Mouse (Mus musculus) heart, embryonic 12.5 days (tissue): ENCODE results near the gene Smoc2. TPM values are rescaled to one million over a fixed set of nuclear protein-coding genes. Genes with fewer than 3 reads are reported as not detected.

Experiments used
- ATAC-seq: fragments of 200-750 bp; cut with Nextera tagmentation; 2 replicates; pipeline ENCODE4 v1.8.0; 2017; ENCODE audit warnings: moderate TSS enrichment, moderate library complexity; ENCODE audit not compliant: insufficient number of reproducible peaks, low FRiP score
- H3K27ac ChIP-seq: fragments of 300-500 bp; sonication (generic); 2 replicates; pipeline ENCODE4 v1.5.1; 2016; ENCODE audit warnings: mild to moderate bottlenecking, moderate library complexity; ENCODE audit not compliant: poor library complexity, severe bottlenecking
- H3K27me3 ChIP-seq: fragments of 300-500 bp; sonication (generic); replicated peaks from 2 replicates; pipeline ENCODE4 v1.6.1; 2016; ENCODE audit warnings: mild to moderate bottlenecking, moderate library complexity
- H3K36me3 ChIP-seq: fragments of 300-500 bp; sonication (generic); 2 replicates; pipeline ENCODE4 v1.6.1; 2016; ENCODE audit warnings: mild to moderate bottlenecking, moderate library complexity
- H3K4me1 ChIP-seq: fragments of 300-500 bp; sonication (generic); replicated peaks from 2 replicates; pipeline ENCODE4 v1.6.1; 2016; ENCODE audit warnings: mild to moderate bottlenecking
- H3K4me2 ChIP-seq: fragments of 300-500 bp; sonication (generic); 2 replicates; pipeline ENCODE4 v1.6.1; 2016; ENCODE audit warnings: mild to moderate bottlenecking, moderate library complexity
- H3K4me3 ChIP-seq: fragments of 300-500 bp; sonication (generic); 2 replicates; pipeline ENCODE4 v1.5.1; 2016; ENCODE audit warnings: mild to moderate bottlenecking
- H3K9ac ChIP-seq: fragments of 300-500 bp; sonication (generic); 2 replicates; pipeline ENCODE4 v1.6.1; 2016; ENCODE audit warnings: mild to moderate bottlenecking, moderate library complexity
- H3K9me3 ChIP-seq: fragments of 300-500 bp; sonication (generic); replicated peaks from 2 replicates; pipeline ENCODE4 v1.6.1; 2016; ENCODE audit warnings: mild to moderate bottlenecking, moderate library complexity
- WGBS: fragments of 180-500 bp; shearing (Covaris S2); methylation state at CpG from one replicate; pipeline ENCODE4 v1.1.7; 2016; 5-methylcytosine and 5-hydroxymethylcytosine counted together
- polyA plus RNA-seq: library from polyadenylated mRNA; unstranded; fragments of >200 nt; fragmentation: Nextera tagmentation; extraction: Ambion mirVana; gene quantifications from 2 replicates; pipeline ENCODE4 v1.2.1, GENCODE M21; 2016

Gene Smoc2
- polyA plus RNA-seq, 1 experiment from 2014 or later = 30.7 TPM

DNA sequence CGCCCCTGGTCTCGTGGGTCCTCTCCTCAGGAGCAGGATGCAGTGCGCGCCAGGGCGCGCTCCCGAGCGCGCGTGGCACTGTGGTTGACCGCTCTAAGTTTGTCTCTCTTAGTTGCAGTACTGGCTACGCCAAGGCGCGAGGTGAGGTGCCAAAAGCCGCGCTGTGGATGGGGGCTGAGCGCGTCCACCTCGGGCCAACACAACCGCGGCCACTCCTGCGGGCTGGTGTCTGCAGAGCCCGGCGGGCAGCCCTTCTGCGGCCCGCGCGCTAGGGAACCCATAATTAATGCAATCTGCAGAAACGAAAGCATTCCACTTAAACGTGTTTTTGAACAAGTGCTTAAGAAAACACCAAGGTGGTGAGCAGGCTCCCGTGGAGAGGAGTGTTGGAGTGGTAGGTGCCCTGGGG, 1.1 kb downstream of the Smoc2 start:
- no peak for ATAC-seq
- H3K27ac ChIP-seq = no peak overlapping the region

DNA sequence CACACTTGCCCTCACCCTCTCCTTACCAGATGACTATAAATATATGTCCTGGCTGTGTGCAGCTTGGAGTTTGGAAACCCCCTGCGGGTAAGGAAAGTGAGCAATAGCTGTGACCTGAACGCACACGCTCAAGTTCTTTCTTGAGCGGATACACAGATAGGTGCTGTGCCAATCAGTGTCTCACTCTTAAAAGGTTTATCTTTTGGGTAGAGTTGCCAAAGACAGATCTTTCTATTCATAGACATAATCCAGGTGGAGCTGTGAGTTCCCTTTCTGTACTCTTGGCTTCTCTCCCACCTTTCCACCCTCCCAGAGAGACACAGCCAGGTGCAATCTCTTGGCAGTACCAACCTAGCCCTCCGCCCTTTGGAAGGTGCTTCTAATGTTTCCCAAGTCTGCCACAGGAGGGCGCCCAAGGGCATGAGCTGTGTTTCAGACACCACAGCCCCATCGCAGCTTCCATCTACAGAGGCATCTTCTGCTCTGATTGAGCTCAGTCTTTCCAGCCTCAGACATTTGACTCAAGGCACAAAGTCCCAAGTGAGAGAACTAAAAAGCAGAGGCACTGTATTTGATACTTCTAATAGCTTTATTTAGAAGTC, 8.8 kb downstream of the Smoc2 start:
- no peak overlapping the region for H3K4me3 ChIP-seq
- no peak overlapping the region for H3K9ac ChIP-seq
- no peak overlapping the region for H3K27ac ChIP-seq
- H3K9me3 ChIP-seq = no peaks in the 10 kb centered on the region
- H3K36me3 ChIP-seq = no peaks in the 10 kb centered on the region
- no peaks in the 10 kb centered on the region for H3K4me1 ChIP-seq
- no peak overlapping the region for H3K4me2 ChIP-seq
- peaks cover 85% of the 10 kb centered on the region for H3K27me3 ChIP-seq
- no peak for ATAC-seq
- 39% methylated on average over 7 of the region's 7 CpGs for WGBS

More for the DNA sequence above, 1.1 kb downstream of the Smoc2 start:
- under 1% methylated on average over 31 of the region's 31 CpGs for WGBS
- no peaks in the 10 kb centered on the region for H3K9me3 ChIP-seq
- peak overlapping the region; percentile 52 for H3K4me3 ChIP-seq
- peaks cover 9% of the 10 kb centered on the region for H3K4me1 ChIP-seq
- H3K27me3 ChIP-seq = peaks cover 96% of the 10 kb centered on the region
- H3K4me2 ChIP-seq = peak overlapping the region; percentile 84
- H3K36me3 ChIP-seq = no peaks in the 10 kb centered on the region
- H3K9ac ChIP-seq = 0 out of 2 replicates have a peak overlapping the region, but pooled peaks have one; percentile 33

DNA sequence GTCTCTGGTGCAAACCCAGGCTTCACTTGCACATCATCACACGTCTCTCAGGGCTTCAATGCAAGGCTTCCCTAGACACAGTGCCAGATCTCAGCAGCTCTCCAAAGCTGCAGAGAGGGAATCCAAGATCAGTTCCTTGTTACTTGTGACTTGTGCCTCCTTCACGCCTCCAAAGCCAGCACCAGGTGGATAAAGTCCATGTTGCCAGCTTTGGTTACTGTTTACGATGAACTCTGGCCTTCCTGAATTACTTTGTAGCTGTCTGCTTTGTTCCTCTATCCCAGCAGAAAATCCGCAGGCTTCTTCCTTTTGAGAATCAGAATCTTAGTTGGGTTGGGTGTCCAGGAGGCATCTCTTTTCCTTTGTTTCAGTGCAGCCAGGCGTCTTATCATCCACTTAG, 14.3 kb downstream of the Smoc2 start:
- Histone ChIP-seq H3K4me1 (no peaks in the 10 kb centered on the region), H3K4me2 (no peak overlapping the region), H3K9me3 (no peaks in the 10 kb centered on the region), H3K4me3 (no peak overlapping the region), H3K9ac (no peak overlapping the region), H3K27ac (no peak overlapping the region), H3K36me3 (no peaks in the 10 kb centered on the region), H3K27me3 (peaks cover 70% of the 10 kb centered on the region)
- WGBS = 66% methylated on average over 5 of the region's 5 CpGs
- no peak for ATAC-seq

DNA sequence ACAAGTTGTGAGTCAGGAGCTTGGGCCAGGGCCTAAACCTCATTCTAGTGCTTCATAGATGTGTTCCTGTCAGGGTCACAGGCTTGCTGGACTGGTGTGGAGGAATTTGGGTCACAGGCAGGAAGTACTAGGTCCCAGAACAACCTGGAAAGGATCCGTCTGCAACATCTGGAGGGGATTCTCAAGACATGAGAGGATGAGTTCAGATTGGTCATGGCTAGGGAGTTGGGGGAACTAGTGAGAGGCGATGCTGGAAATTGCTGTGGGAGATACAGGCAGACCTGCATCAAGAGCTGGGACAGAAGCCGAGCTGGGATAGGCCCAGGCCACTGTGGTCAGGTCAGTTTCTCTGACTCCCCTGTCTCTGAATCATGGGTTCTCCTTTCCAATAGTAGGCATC, 15.8 kb downstream of the Smoc2 start:
- ATAC-seq = no peak
- WGBS = 70% methylated on average over 3 of the region's 3 CpGs
- Histone ChIP-seq H3K4me1 (no peaks in the 10 kb centered on the region), H3K9me3 (no peaks in the 10 kb centered on the region), H3K4me2 (no peak overlapping the region), H3K4me3 (no peak overlapping the region), H3K27ac (no peak overlapping the region), H3K9ac (no peak overlapping the region), H3K36me3 (no peaks in the 10 kb centered on the region), H3K27me3 (peaks cover 63% of the 10 kb centered on the region)

DNA sequence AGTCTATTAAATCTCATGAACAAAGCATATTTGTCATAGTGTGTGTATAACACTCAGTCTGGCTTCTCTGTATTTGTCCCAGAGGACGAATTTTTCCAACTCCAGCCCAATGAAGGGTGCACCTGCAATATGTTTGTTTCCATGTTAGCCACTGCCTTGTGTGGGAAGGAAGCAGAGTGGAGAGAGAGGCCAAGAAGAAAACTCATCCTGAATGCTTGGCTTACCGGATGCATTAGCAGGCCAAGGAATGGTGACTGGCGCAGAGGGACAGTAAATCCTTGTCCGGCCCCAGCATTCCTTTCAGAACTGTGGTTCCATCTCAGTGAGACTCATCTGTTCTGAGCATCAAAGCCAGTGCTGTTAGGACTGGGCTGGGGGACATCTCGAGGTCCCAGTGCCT, 21.1 kb downstream of the Smoc2 start:
- no peaks in the 10 kb centered on the region for H3K36me3 ChIP-seq
- ATAC-seq = no peak
- no peak overlapping the region for H3K27ac ChIP-seq
- peaks cover 11% of the 10 kb centered on the region for H3K9me3 ChIP-seq
- no peaks in the 10 kb centered on the region for H3K4me1 ChIP-seq
- H3K4me2 ChIP-seq = no peak overlapping the region
- H3K9ac ChIP-seq = no peak overlapping the region
- peaks cover 46% of the 10 kb centered on the region for H3K27me3 ChIP-seq
- no peak overlapping the region for H3K4me3 ChIP-seq
- WGBS = 70% methylated on average over 5 of the region's 5 CpGs

DNA sequence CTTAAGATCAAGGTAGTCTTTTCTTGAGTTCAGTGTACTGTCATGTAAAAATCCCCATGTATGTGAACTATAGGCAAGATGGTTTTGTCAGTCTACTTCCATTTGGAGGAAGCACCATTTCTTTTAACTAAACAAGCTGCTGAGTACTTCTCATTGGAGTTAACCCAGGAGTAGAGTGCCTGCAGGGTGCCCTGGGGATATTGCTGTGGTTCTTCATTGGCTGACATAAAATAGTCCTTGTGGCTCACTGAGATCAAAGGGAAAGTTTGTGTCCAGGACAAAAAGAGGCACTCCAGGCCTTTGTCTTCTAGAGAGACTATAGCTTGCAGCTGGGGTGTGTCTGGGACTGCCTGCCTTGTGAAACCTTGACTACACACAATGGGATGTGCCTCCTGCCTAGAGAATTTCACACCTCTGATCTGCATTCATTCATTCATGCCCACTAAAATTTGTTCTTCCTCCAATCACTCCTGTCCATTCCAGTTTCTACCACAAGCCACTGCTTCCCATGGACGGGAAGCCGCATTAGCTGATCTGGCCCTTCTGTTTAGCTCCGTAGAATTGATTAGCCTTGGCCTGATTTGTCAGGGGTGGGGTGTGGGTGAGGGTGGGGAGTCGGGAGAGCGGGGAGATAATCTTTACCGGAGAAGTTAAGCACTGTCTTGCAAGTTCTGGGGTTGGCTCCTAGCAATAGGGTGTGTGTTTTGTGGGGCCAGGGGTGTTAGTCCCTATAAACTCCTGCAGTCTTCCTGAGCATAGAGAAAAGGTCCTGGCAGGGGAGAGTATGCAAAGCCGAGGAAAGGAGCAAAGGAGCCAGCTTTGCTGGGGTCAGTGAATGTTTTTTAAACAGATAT, 22.4 kb downstream of the Smoc2 start:
- H3K27ac ChIP-seq = no peak overlapping the region
- H3K9ac ChIP-seq = no peak overlapping the region
- H3K4me3 ChIP-seq = no peak overlapping the region
- H3K4me1 ChIP-seq = no peaks in the 10 kb centered on the region
- WGBS = 39% methylated on average over 7 of the region's 7 CpGs
- H3K36me3 ChIP-seq = no peaks in the 10 kb centered on the region
- peaks cover 44% of the 10 kb centered on the region for H3K27me3 ChIP-seq
- no peak overlapping the region for H3K4me2 ChIP-seq
- peaks cover 11% of the 10 kb centered on the region for H3K9me3 ChIP-seq
- ATAC-seq = no peak

DNA sequence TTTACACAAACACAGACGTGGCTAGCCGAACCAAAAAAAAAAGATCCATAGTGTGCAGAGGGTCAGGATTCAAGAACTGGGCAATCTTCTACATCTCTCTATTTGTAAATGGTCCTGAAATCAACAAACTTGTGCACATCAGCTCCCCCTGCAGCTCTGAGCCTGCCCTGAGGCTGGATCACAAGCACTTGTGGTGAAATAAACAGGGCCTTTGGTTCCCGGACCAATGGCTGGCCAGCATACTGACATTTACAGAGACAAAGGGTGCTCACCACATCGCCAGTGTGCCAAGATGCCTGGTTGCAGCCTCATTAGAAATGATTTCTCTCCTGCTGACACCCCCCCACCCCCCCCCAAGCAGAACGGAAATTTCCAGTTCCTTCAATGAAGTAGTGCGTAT, 23.1 kb downstream of the Smoc2 start:
- peaks cover 47% of the 10 kb centered on the region for H3K27me3 ChIP-seq
- no peak overlapping the region for H3K9ac ChIP-seq
- 54% methylated on average over 6 of the region's 6 CpGs for WGBS
- no peaks in the 10 kb centered on the region for H3K4me1 ChIP-seq
- no peak overlapping the region for H3K4me3 ChIP-seq
- no peak for ATAC-seq
- no peak overlapping the region for H3K27ac ChIP-seq
- peaks cover 11% of the 10 kb centered on the region for H3K9me3 ChIP-seq
- no peaks in the 10 kb centered on the region for H3K36me3 ChIP-seq
- H3K4me2 ChIP-seq = no peak overlapping the region

DNA sequence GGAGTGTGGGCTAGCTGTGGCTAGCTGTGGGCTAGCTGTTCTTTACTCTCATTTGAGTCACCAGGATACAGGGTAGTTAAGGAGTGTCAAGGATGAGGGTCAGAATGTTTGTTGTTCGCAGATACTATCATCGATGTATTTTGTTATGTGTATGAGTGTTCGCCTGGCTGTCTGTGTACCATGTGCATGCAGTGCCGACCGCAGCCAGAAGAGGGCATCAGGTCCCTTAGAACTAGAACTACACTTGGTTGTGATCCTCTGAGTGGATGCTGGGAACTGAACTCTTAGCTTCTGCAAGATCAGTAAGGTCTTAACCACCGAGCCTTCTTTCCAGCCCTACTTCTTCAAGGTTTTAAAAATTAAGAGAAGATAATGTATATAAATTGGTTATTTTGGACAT, 24.4 kb downstream of the Smoc2 start:
- H3K27ac ChIP-seq = no peak overlapping the region
- H3K4me3 ChIP-seq = no peak overlapping the region
- peaks cover 45% of the 10 kb centered on the region for H3K27me3 ChIP-seq
- H3K36me3 ChIP-seq = no peaks in the 10 kb centered on the region
- WGBS = 88% methylated on average over 6 of the region's 6 CpGs
- H3K4me1 ChIP-seq = no peaks in the 10 kb centered on the region
- H3K9ac ChIP-seq = no peak overlapping the region
- no peak for ATAC-seq
- H3K4me2 ChIP-seq = no peak overlapping the region
- peaks cover 11% of the 10 kb centered on the region for H3K9me3 ChIP-seq

DNA sequence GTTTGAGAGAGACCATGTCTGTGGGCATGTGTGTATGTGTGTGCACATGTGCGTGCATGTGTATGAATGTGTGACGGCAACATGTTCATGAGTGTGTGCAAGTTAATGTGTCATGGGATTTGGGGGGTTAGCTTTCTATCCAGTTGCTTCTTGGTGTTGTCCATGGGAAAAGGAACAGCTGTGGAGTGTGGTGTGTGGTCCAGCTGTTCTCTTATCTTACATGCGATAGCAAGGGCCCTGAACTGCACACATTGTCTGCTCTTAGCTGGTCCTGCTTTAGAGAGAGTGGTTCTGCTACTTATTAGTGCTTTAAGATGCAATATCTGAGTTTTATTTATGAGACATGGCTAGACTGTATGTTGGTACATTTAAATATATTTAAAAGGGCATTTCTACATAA, 30.6 kb downstream of the Smoc2 start:
- 0 out of 2 replicates have a peak, but pooled peaks cover 2% of the 10 kb centered on the region for H3K4me1 ChIP-seq
- H3K27me3 ChIP-seq = peaks cover 55% of the 10 kb centered on the region
- no peak overlapping the region for H3K27ac ChIP-seq
- no peak overlapping the region for H3K4me3 ChIP-seq
- H3K9ac ChIP-seq = no peak overlapping the region
- H3K36me3 ChIP-seq = no peaks in the 10 kb centered on the region
- ATAC-seq = no peak
- WGBS = 68% methylated on average over 3 of the region's 3 CpGs
- no peaks in the 10 kb centered on the region for H3K9me3 ChIP-seq
- no peak overlapping the region for H3K4me2 ChIP-seq

DNA sequence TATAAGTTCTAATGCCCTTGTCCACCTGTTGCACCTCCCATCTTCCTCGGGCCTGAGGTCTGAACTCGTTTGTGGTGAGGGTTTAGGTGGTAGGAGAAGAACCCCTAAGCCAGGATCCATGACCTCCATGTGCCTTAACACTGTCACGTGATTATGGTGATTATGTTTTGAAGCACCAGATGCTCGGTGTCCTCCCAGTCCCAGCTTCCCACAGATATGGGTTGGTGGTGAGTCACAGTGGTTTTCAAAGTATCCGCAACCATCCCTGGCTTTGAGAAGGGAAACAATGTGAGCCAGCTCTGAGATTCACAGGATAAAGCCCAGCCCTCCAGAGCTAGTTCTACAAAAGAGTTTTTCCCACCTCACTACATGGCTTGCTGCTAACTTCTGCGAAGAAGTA, 33.1 kb downstream of the Smoc2 start:
- no peak overlapping the region for H3K27ac ChIP-seq
- WGBS = 74% methylated on average over 6 of the region's 6 CpGs
- peaks cover 53% of the 10 kb centered on the region for H3K27me3 ChIP-seq
- H3K4me2 ChIP-seq = no peak overlapping the region
- no peaks in the 10 kb centered on the region for H3K36me3 ChIP-seq
- no peak overlapping the region for H3K9ac ChIP-seq
- no peak overlapping the region for H3K4me3 ChIP-seq
- no peak for ATAC-seq
- no peaks in the 10 kb centered on the region for H3K9me3 ChIP-seq
- peaks cover 8% of the 10 kb centered on the region; the same call in 1 of the 2 replicates for H3K4me1 ChIP-seq

DNA sequence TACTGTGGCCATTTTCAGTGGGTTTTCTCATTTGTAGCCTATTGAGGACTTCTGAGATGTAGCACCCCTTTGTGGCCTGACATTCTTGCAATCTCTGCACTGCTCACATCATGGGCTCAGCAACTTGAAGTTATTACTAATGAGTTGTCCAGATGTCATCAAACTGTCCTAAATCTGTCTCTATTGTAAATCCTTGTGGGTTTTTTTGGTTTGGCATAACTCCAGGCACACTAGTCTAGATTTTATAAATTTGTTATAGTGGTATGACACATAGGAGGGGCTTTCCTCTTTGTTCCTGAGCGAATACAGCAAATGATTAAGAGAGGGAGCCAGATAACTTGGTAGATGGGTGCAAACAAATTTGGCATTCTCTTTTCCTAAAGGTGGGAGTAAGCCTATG, 35.0 kb downstream of the Smoc2 start:
- Histone ChIP-seq H3K9me3 (no peaks in the 10 kb centered on the region), H3K27ac (no peak overlapping the region), H3K4me2 (no peak overlapping the region), H3K4me1 (peaks cover 11% of the 10 kb centered on the region; the same call in 1 of the 2 replicates), H3K27me3 (peaks cover 51% of the 10 kb centered on the region), H3K36me3 (no peaks in the 10 kb centered on the region), H3K4me3 (no peak overlapping the region), H3K9ac (no peak overlapping the region)
- 79% methylated on average over 1 of the region's 1 CpGs for WGBS
- ATAC-seq = no peak
